In genomic region chr10:22306452-22306851, GRCm38 (mm10) we compare ENCODE assay signal across 10 mouse cellular contexts. TPM values are rescaled to one million over a fixed set of nuclear protein-coding genes. Genes with fewer than 3 reads are reported as not detected.
DNase-seq lines count a peak whose midpoint lies in the region; ATAC-seq and TF ChIP-seq lines count a peak whose summit lies in the region.
"Had no signal": no experiment of that assay in that cellular context is flagged by ENCODE, and none has a peak within 500 bp of the region (broad histone marks: within the 10 kb centered on the region; RNA-seq: fewer than 3 reads in every experiment).

No protein-coding gene starts in this region.

- H3K9me3 ChIP-seq in E14TG2a.4 (ENCODE audit: low read length), result peaks cover 20% of the 10 kb centered on the region
- no peaks in the 10 kb centered on the region for H3K9me3 ChIP-seq in lung, postnatal 0 days (ENCODE audit: low read length)
- H3K9me3 ChIP-seq in kidney, embryonic 16.5 days (ENCODE audit: low read length), result no peaks in the 10 kb centered on the region

- peaks cover 12% of the 10 kb centered on the region for H3K27me3 ChIP-seq in E14TG2a.4 (ENCODE audit: insufficient read depth, low read length)
- no peaks in the 10 kb centered on the region for H3K27me3 ChIP-seq in lung, postnatal 0 days (replicated peaks; ENCODE audit: insufficient read depth, low read length)
- no peaks in the 10 kb centered on the region for H3K27me3 ChIP-seq in splenic B cell, adult 2 months (ENCODE audit: control insufficient read depth, insufficient read depth, low read length, poor library complexity, severe bottlenecking)
- no peaks in the 10 kb centered on the region for H3K27me3 ChIP-seq in kidney, embryonic 16.5 days (ENCODE audit: insufficient read depth, low read length)

- no peak overlapping the region for H3K9ac ChIP-seq in lung, postnatal 0 days (replicated peaks; ENCODE audit: low read depth)
- no peak overlapping the region for H3K9ac ChIP-seq in kidney, embryonic 16.5 days (replicated peaks; ENCODE audit: low read length)

- H3K27ac ChIP-seq in bone marrow macrophage, adult 2 months (ENCODE audit: insufficient read depth, low read depth, low read length), result peak overlapping the region; percentile 61
- H3K27ac ChIP-seq in lung, postnatal 0 days (ENCODE audit: low read length), result no peak overlapping the region
- H3K27ac ChIP-seq in kidney, embryonic 16.5 days (ENCODE audit: low read length), result no peak overlapping the region

- no peak for TF ChIP-seq POLR2A in bone marrow macrophage, adult 2 months (IDR thresholded peaks at IDR 0.05; ENCODE audit: borderline replicate concordance, low read depth, low read length)

- peak; percentile 35 for DNase-seq in lung, postnatal 0 days (ENCODE audit: low spot score)
- peak; percentile 94 for DNase-seq in splenic B cell, adult 2 months (ENCODE audit: low read depth, low spot score)
- DNase-seq in kidney, adult 9 months, result no peak
- no peak for DNase-seq in layer of hippocampus, postnatal 36 days
- DNase-seq: cerebellum, adult 11-12 months had no signal

- no peak for TF ChIP-seq CTCF in E14TG2a.4 (conservative IDR thresholded peaks at IDR 0.05; ENCODE audit: low read length)
- no peak for TF ChIP-seq CTCF in bone marrow macrophage, adult 2 months (IDR thresholded peaks at IDR 0.05; ENCODE audit: low read depth, low read length)
- no peak for TF ChIP-seq CTCF in lung, postnatal 0 days (IDR thresholded peaks at IDR 0.05)

- ATAC-seq in lung, postnatal 0 days, result no peak
- no peak for ATAC-seq in kidney, embryonic 16.5 days (ENCODE audit: low FRiP score, low TSS enrichment)

- peaks cover 9% of the 10 kb centered on the region for H3K4me1 ChIP-seq in E14TG2a.4 (replicated peaks; ENCODE audit: low read depth, low read length)
- peaks cover 31% of the 10 kb centered on the region for H3K4me1 ChIP-seq in bone marrow macrophage, adult 2 months (ENCODE audit: control insufficient read depth, insufficient read depth, low read length)
- no peaks in the 10 kb centered on the region for H3K4me1 ChIP-seq in lung, postnatal 0 days (ENCODE audit: insufficient read depth, low read depth, low read length)
- no peaks in the 10 kb centered on the region for H3K4me1 ChIP-seq in kidney, embryonic 16.5 days (ENCODE audit: insufficient read depth, low read length)

- no peak overlapping the region for H3K4me2 ChIP-seq in lung, postnatal 0 days (replicated peaks; ENCODE audit: low read depth, low read length)
- no peak overlapping the region for H3K4me2 ChIP-seq in kidney, embryonic 16.5 days (replicated peaks; ENCODE audit: low read depth, low read length)

- 45% methylated on average over 4 of the region's 4 CpGs for WGBS in lung, postnatal 0 days
- WGBS in kidney, embryonic 16.5 days, result 51% methylated on average over 4 of the region's 4 CpGs

- 0 out of 2 replicates have a peak overlapping the region, but pooled peaks have one; percentile 2 for H3K4me3 ChIP-seq in E14TG2a.4 (replicated peaks; ENCODE audit: low read length)
- H3K4me3 ChIP-seq in bone marrow macrophage, adult 2 months (ENCODE audit: insufficient read depth, low read length), result peak overlapping the region; percentile 79
- no peak overlapping the region for H3K4me3 ChIP-seq in lung, postnatal 0 days (ENCODE audit: low read depth, low read length)
- no peak overlapping the region for H3K4me3 ChIP-seq in kidney, embryonic 16.5 days (ENCODE audit: low read length)

- TF ChIP-seq EP300 in lung, postnatal 0 days (IDR thresholded peaks at IDR 0.05), result no peak

- H3K36me3 ChIP-seq in E14TG2a.4 (ENCODE audit: insufficient read depth, low read length), result no peaks in the 10 kb centered on the region
- H3K36me3 ChIP-seq in lung, postnatal 0 days (ENCODE audit: insufficient read depth, low read length), result no peaks in the 10 kb centered on the region
- peaks cover 7% of the 10 kb centered on the region; the same call in 1 of the 2 replicates for H3K36me3 ChIP-seq in splenic B cell, adult 2 months (ENCODE audit: control insufficient read depth, insufficient read depth, low read length, poor library complexity, severe bottlenecking)
- H3K36me3 ChIP-seq in kidney, embryonic 16.5 days (ENCODE audit: insufficient read depth, low read length), result no peaks in the 10 kb centered on the region

RNA-seq across cellular contexts. Expression of gene Raet1d, which starts 53.9 kb away (rescaled TPM):
- polyA plus RNA-seq in bone marrow macrophage, adult 2 months (2012; ENCODE audit: insufficient read depth, insufficient read length, missing spikeins), result 4.6 TPM in 2 replicates
- polyA plus RNA-seq in lung, postnatal 0 days (2015; fragmentation: Nextera tagmentation; extraction: Ambion mirVana), result 0.51 and 1.3 TPM in 2 replicates
- 13.1 and 14.0 TPM in 2 replicates for polyA plus RNA-seq in kidney, embryonic 16.5 days (2015; fragmentation: Nextera tagmentation; extraction: Ambion mirVana)
- total RNA-seq in layer of hippocampus, postnatal 36 days (2021), result not detected
- total RNA-seq: heart, postnatal 36 days; left cerebral cortex, postnatal 10 days had no signal

Comparison
In these comparisons a context has a peak if more than half of its experiments do, and no peak if none do; other contexts are left out.
1. H3K4me3 ChIP-seq: peak in E14TG2a.4 (single experiment) and bone marrow macrophage, adult 2 months (single experiment); none in lung, postnatal 0 days (single experiment) and kidney, embryonic 16.5 days (single experiment).
2. DNase-seq: peak in lung, postnatal 0 days (single experiment) and splenic B cell, adult 2 months (single experiment); none in kidney, adult 9 months (single experiment) and layer of hippocampus, postnatal 36 days (0 of 2).